Mouse (Mus musculus): ENCODE data around the gene Polr3b. TPM values are rescaled to one million over a fixed set of nuclear protein-coding genes. Genes with fewer than 3 reads are reported as not detected.
A peak's percentile ranks its signal among the peaks of the same experiment; 100 is the strongest.

Gene Polr3b
- total RNA-seq, 2 experiments from 2014 or later: 11.5 to 12.6 TPM

DNA sequence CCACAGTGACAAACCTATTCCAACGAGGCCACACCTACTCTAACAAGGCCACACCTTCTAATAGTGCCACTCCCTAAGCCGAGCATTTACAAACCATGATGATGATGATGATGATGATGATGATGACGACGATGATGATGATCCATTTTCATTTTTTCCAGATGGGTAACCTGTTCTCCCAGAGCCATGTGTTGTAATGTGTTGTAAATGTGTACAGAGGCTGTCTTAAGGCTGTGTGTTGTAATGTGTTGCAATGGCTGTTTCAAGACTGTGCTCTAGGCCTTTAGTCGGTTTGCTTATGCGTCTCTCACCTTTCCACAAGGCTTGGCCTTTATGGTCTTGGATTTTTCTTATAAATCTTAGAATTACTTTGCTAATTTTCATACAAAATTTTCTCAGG is 40.0 kb downstream of the Polr3b start:
- DNase-seq: no peak

DNA sequence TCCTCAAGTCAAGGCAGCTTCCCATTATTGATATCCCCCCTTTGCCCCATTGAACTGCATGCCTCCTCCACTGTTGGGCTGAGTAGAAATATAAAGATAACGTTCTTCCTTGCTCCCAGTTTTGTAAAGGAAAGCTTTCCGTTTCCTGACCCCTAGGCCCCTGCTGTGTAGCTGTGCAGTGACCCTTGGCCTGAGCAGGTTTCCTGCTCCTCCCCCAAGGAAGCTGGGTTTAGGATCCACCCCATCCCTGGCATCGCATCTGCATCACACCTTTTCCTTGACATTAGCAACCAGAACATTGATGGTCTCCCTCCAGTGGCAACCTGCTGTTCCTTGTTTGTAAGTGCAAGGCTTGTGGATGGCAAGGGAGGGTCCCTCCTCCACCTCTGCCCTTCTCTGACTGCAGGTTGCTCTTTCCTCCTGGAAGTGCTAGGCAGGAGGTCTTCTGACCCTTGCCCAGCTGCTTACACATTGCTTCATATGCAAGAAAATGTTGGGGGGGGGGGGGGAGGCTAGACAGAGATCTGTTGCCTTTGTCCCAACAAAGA is 43.7 kb downstream of the Polr3b start:
- peak in 1 of 2 experiments; percentile 57 for DNase-seq

DNA sequence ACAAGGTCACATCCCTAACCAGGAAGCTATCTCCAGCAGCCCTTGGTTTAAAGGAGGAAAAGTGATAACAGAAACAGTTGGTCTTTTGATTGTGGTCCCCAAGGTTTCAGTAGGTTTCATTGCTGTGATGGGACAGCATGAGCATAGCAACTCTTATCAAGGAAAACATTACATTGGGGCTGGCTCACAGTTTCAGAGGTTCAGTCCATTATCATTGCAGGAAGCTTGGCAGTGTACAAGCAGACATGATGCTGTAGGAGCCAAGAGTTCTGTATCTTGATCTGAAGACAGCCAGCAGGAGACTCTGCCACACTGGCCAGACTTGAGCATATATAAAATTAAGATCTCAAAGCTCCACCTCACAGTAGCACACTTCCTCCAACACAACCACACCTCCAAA is 53.6 kb downstream of the Polr3b start:
- no peak for DNase-seq

DNA sequence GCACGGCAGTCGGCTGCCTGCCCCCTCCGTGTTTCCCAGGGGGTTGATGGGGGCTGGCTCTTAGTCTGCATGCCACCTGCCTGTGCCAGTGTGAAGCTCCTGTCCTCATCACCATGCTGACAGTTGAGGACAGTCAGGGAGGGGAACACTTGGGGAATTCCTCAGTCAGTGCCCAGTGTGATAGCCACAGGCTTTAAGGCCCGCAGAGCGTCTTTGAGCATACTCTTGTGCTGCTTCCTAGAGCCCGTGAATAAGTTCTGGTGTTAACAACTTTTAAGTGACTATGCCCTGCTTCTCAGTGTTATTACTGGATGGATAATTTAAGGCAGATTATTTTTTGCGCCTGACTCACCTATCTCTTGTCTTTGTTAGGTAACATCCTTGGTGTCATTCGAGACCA is 54.4 kb downstream of the Polr3b start:
- DNase-seq: no peak

DNA sequence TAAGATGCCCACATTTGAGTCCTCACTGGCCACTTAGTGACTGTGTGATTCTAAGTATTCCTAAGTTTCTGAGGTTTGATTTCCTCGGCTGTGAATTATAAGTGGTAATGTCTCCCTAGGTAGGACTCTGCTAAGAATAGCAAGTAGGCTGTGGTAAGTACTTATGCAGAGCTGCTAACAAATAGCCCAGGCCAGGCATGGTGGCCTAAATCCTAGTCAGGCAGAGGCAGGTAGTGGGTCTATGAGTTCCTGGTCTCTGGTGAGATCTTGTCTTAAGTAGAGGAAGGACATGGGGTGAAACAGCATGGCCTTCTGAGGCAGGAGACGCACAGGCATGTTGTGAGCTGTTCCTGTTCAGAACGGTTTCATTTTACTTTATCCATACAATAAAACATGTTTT is 55.8 kb downstream of the Polr3b start:
- no peak for DNase-seq

DNA sequence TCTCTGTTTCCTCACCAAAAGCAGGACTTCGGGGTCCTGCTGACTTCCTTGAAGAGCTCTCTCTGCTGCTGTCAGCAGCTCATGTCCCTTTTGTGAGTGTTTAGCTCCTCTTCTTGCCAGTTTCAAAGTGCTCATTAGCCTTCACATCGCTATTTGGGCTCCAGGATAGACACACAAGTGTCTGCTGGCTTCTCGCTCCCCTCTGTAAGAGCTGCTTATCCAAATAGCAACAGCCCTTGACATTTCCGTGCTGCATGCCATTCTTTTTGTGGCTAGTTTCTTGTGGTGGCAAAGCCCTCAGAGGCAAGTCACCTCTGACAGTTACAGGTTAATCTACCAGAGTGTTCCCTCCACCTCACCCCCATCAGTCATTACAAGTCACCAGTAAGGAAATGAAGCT is 56.3 kb downstream of the Polr3b start:
- DNase-seq: no peak

DNA sequence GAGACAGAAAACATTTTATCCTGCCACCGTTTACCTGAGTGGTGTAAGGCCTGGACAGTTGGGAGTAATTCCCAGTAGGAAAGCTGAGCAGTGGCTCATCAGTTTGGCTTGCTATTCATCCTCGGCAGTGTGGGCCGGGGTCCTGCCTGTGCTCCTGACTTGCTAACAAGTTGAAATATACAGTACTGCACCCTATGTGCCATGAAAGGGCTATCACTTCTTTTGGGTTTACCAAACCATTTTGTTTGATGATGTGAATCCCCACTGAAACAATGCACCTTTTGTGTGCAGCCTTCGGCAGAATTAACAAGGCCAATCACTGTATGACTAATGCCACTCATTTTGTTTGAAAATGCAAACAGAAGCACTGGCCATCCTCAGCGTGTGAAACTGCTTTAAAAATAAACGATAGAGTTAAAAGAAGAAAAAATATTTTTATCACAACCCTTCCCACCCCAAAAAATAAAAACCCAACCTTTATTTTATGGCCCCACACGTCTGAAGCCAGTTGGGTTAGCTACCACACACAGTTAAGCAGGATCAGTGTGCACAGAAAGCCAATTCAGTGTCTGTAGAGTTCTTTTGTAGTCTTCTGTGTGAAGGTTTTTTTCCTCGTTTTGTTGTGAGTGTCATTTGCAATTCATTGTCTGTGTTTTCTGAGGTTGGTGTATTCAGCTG is 63.5 kb downstream of the Polr3b start:
- no peak for DNase-seq

DNA sequence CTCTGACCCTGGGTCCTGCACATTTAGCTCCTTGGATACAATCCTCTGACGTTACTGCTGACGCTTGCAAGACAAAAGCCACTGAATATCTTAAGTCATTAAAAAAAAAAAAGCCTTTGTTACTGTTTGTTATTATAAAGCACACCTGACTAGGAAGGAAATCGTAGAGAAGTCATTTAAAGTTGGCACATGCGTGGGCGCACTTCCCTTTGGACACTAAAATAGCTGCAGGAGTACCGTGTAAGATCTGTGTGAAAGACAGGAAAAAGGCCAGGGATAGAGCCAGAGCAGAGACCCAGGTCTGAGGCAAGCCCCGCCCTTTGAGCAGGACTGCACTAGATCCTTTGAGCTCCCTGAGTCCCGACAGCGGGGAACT is 64.0 kb downstream of the Polr3b start:
- DNase-seq: peak in 1 of 2 experiments; percentile 52

DNA sequence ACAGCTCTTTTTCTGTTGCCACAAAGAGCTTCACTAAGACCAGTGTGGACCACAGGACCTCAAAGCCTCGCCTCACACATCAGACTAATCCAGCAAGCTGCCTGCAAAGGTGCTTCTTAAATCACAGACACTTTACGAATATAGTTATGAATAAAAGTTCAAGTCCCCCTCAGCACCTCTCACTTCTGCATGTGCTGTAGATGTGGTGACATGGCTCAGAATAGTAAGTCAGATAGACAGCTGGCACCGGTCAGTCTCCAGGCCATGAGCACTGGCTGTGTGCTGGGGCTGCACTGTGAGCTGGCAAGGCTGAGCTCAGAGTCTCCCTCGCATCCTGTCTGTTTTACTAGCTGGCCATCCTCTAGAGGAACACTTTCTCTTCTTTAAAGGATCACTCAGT is 64.6 kb downstream of the Polr3b start:
- DNase-seq: peak; percentile 33 to 65

DNA sequence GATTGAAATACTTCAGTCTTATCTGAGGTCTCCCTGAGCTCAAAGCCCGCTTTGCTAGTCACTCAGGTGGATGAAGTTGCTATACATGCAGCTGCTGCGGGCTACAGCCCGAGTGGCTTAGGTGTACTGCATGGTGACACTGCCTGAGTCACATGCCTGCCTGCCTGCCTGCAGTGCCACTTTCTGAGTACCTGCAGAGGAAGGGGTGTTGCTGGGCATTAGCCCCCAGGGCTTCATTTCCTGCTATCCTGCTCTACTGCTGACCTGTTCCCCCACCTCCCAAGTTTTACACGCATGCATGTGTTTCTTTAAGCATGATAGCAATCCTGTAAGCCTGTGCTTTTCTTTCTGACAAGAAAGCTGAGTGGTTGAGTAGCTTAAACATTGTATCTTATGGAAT is 65.6 kb downstream of the Polr3b start:
- DNase-seq: no peak

DNA sequence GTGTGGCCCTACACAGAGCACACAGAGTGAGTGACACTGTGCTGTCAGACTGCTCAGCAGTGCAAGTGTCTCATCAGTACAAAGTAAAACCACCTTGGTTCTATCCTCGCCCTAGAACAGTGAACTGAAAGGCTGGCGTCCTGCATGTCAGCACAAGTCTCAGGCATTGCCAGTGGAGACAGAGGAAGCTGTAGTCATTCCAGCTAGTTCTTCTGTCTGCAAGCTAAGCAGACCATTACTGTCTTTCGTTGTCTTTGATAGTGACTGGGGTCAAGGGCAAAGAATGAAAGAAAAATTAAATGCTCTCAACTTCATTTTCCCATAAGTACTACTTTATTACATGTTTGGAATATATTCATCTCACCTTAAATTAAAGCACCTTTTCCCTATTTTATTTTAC is 67.8 kb downstream of the Polr3b start:
- DNase-seq: no peak

DNA sequence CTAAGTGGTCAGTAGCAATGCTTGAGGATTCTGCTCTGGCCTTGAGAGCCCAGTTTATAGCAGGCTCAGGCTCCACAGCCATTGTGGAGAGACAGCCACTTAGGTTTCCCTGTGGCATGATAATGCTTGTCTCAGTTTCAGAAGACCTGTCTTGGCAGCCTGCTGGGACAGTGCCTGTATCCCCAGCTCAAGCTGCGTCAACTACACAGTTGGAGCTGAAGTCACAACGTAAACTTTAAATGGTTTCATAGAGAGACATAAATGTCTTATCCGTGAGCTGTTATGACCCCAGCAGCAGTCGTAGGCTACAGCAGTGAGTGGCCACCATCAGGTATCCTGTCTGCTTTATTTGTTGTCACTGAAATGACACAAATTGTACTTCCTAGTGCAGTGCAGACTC is 68.7 kb downstream of the Polr3b start:
- DNase-seq: no peak

DNA sequence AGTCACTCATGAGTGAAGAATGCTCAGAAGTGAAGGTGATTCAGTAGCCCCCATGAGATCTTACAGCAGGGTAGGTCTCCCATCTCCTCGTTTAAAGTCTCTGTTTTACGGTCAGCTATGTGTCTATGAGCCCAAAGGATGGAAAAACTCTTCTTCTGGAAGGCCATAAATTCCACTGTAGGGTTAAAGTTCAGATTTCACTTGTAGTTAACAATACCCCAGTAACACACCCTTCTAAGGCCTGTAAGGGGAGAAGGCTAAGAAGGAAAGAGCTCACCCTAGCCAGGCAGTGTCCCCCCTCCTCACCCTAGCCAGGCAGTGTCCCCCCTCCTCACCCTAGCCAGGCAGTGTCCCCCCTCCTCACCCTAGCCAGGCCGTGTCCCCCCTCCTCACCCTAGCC is 69.6 kb downstream of the Polr3b start:
- no peak for DNase-seq

DNA sequence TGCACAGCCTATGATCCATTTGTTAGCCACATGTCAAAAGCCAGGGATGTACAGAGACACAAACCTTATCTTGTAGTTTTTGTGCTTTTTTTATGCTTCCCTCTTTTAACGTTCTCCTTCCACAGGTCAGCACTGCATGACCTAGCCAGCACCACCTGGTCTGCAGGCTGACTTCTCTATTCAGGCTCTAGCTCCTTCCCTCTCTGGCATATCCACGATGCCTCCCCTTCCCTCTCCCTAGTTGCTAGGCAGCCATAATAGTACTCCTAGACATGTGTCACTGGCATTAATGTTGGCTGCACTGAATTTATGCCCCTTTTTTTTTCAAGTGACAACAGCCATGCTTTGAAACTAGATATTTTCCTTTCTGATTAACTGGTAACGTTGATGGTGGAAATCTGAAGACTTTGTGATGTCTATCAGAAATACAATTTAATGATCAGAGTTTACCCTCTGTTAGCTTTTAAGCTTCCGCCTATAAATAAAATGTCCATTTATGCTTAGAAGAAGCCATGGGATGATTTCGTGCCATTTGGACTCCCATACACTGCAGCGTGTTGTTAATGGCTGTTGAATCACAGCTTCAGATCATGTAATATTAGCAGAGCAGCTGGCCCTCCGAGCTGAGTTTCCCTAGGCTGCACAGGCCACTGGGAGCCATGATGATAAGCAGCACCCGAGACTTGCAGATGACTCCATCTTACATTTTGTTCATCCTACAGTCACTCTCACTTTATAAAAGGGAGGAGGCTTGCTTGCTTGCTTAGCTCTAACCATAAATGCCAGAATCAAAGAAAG is 71.9 kb downstream of the Polr3b start:
- DNase-seq: no peak

DNA sequence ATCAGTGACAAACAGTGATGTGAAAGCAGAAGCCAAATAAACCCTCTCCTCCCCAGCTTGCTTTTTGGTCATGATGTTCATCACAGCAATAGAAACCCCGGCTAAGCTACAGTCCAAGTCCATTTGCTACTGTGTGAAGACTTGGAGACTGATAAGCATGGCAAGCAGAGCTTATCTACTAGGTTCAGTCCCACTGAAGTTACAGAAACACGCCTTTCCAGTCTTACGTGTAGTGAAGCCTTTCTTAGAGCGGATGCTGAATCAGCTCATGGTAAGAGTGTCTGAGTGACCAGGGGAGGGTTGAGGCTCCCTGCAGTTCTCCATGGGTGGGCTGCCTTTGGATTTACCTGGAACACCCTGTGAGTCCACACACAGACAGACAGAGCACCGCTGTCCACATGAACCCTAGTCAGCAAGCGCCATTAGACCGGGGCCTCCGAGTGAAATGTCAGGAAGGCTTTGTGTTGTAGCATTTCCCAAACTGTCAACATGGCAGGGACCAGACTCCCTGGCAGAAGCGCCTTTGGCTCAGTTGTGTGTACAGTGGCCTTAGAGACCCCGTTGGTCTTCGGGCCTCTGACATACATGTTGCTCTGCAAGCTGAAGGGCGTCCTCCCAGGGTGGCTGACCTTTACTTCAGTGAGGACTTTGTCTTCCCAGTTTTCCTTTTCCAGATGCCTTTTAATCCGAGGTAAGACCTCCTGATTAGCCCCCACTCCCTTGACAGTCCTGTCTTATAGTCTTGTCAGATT is 78.3 kb downstream of the Polr3b start:
- no peak for DNase-seq

DNA sequence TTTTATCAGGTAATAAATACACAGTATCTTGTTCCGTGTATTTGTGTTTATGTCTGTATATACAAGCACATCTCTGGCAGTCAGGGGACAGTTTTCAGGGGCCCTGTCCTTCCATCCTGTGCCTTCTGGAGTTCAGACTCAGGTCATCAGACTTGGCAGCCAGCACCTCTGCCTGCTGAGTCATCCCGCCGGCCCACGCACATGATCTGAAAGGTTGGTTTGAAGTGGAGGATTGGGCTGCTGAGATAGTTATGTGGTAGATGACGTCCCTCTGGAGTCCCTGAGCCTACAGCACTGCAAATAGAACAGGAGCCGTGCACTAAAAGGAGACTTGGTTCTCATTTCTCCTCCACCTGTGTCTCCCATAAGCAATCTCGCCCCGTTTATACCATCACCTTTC is 79.0 kb downstream of the Polr3b start:
- peak; percentile 67 to 74 for DNase-seq

DNA sequence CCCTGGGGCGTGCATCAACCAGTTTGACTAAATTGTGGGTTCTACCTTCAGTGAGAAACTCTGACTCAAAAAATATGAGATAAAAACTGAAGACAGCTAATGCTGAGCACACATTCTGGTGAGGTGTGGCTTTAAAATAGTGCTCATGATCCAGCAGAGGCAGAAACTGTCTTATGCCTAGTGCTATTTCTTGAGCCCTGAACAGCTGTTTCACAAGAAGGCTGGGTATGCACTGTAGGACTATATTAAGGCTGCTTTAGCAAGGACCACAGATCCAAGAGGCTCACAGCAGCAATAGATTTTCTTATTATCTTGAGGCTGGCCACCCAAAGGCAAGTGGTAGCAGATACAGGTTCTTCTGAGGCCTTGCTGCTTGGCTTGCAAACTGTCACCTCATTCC is 80.0 kb downstream of the Polr3b start:
- DNase-seq: no peak

DNA sequence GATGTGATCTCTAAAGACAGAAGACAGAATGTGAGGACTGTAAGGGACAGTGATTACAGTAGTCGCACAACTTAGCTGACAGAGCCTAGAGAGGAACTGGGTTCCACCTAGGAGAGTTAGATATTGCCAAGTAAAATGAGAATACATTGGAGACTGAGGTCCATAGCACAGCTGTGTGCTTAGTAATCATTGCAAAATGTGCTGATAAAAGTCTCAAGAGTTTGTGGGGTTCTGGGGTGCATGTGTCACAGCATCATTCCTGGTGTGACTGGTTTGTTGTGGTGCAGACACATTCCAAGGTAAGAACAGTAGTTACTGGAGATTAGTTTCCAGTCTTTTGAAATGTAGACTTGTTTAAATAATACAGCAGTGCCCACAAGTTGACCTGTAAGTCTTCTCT is 82.5 kb downstream of the Polr3b start:
- no peak for DNase-seq

DNA sequence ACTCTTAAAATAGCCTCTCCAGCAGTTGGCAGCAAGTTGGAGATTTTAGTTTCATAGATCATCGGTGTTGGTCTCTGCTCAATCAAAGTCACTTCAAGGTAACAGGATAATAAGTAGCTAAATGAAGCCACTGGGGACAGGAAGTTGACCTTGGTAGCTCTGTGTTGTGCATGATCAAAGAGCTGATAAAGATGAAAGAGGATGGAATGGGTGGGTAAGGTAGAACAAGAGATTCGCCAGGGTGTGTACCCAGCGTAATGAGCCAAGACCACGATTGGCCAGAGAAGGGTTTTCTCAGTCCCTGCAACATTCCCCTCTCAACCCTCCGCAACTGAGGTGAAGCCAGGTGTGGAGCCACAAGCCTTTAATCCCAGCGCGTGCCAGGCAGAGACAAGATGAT is 83.1 kb downstream of the Polr3b start:
- DNase-seq: no peak

DNA sequence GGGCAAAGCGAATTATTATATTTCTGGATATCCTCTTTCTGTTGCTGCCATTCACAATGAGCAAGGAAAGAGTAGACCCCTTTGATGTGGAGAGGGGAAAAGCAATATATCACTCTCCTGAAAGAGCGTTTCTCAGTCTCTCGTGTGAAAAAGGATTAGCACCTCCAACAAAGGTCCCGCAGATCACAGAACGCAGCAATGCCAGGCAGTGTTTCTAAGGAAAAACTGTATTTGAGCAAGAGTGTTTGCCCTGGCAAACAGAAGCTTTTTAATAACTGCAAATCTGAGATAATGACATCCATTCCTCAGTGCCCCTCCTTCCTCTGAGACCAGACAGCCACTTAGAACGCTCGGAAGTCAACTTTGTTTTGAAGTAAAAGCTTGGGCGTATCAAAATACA is 84.5 kb downstream of the Polr3b start:
- DNase-seq: no peak

DNA sequence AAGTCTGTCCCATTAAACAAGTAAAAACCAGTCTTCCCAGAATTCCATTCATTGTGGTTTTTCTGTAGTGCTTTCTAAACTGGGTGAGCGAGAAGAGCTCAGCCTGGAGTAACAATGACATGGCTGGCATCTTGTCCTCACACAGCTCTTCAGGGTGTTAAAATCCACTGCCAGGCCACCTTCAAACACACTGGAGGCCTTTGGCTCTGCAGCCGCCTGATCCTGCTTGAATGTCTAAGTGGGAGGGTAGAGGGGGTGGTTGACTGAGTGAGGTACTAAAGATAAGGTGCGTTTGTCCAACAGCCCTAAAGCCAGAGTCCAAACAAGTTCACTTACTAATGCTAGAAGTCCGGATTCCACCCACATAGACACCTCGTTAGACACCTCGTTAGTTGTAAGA is 85.1 kb downstream of the Polr3b start:
- peak; percentile 28 to 51 for DNase-seq

DNA sequence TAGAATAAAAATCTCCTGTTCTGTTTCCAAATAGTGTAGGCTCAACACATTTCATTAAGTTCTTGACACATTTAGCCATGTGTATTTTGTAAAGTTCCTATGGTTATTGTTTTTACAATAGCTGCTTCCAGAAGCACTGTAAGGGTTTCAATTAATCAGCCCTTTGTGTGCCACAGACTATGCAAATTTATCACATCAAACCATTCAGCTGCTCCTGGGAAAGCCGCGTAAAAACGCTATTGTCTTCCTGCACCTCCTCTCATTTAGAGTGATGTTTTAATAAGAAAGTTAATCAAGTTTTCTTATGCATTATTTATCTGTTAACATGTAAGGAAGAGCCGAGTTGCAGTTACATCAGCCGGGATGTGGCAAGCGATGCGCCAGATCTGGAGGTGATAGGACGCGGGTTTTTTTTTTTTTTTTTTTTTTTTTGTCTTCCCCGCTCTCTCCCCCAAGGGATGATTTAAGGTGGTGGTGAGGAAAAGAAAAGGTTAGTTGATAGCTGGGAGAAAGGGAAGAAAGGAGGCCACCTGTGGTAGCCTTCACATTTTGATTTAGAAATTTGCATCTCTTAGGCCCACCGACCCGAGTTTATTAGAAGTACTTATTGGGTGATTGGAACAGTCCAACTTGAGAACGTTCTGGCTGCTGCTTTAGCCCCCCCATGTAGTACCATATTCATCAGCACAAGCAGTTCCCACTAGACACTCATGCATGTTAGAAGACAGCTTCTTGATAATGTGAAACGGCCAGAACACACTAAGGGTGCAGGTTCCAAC is 85.8 kb downstream of the Polr3b start:
- no peak for DNase-seq
